Mouse (Mus musculus) kidney, embryonic 14.5 days (tissue): Measurements from ENCODE around the gene Cacnb2. TPM values are rescaled to one million over a fixed set of nuclear protein-coding genes. Genes with fewer than 3 reads are reported as not detected.

Experiments used
- ATAC-seq: fragments of 200-750 bp; cut with Nextera tagmentation; 2 replicates; pipeline ENCODE4 v1.8.0; 2017; ENCODE audit warnings: moderate number of reproducible peaks, mild to moderate bottlenecking, moderate TSS enrichment, moderate library complexity; ENCODE audit not compliant: low FRiP score, low TSS enrichment
- H3K27ac ChIP-seq: fragments of 300-500 bp; sonication (generic); 2 replicates; pipeline ENCODE4 v1.5.1; 2014; ENCODE audit warnings: low read depth, mild to moderate bottlenecking, low read length, moderate library complexity, mixed read lengths
- H3K27me3 ChIP-seq: fragments of 300-500 bp; sonication (generic); 2 replicates; pipeline ENCODE4 v1.6.1; 2014; ENCODE audit warnings: mild to moderate bottlenecking, low read length; ENCODE audit not compliant: control insufficient read depth, insufficient read depth
- H3K36me3 ChIP-seq: fragments of 300-500 bp; sonication (generic); 2 replicates; pipeline ENCODE4 v1.6.1; 2014; ENCODE audit warnings: low read length, mixed read lengths; ENCODE audit not compliant: control insufficient read depth, insufficient read depth
- H3K4me1 ChIP-seq: fragments of 300-500 bp; sonication (generic); 2 replicates; pipeline ENCODE4 v1.6.1; 2014; ENCODE audit warnings: low read length, mixed read lengths; ENCODE audit not compliant: control insufficient read depth, insufficient read depth
- H3K4me2 ChIP-seq: fragments of 300-500 bp; sonication (generic); replicated peaks from 2 replicates; pipeline ENCODE4 v1.6.1; 2014; ENCODE audit warnings: low read depth, mild to moderate bottlenecking, low read length
- H3K4me3 ChIP-seq: fragments of 300-500 bp; sonication (generic); 2 replicates; pipeline ENCODE4 v1.5.1; 2014; ENCODE audit warnings: mild to moderate bottlenecking, low read length
- H3K9ac ChIP-seq: fragments of 300-500 bp; sonication (generic); 2 replicates; pipeline ENCODE4 v1.6.1; 2014; ENCODE audit warnings: low read depth, mild to moderate bottlenecking, low read length, moderate library complexity
- H3K9me3 ChIP-seq: fragments of 300-500 bp; sonication (generic); 2 replicates; pipeline ENCODE4 v1.6.1; 2016; ENCODE audit warnings: low read length; ENCODE audit not compliant: control insufficient read depth
- WGBS: fragments of 180-500 bp; shearing (Covaris S2); extraction: QIAGEN DNeasy Blood & Tissue Kit; methylation state at CpG from one replicate; pipeline ENCODE4 v1.1.7; 2014; 5-methylcytosine and 5-hydroxymethylcytosine counted together
- polyA plus RNA-seq: library from polyadenylated mRNA; unstranded; fragments of >200 nt; fragmentation: Nextera tagmentation; extraction: Ambion mirVana; gene quantifications from 2 replicates; pipeline ENCODE4 v1.2.1, GENCODE M21; 2014

Cacnb2 gene
- polyA plus RNA-seq, 1 experiment from 2014 or later: 1.7 TPM

DNA sequence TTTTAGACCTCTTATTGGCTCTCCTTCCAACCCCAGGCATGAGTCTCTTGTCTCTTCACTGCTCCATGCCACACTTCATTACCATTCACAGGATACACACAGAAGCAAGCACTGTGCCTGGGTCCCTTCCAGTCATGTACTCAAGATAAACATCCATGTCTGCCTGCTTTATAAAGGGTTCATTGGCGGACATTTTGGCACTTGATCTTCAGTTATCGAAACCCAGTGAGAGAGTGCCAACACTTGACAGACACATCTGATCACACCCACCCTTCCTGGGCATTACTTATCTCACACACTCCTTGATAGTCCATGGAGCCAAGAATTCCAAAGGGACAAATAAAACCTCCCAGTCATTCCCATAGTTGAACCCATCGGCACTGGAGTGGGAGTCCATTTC, 327.0 kb downstream of the Cacnb2 start:
- ATAC-seq: no peak
- 96% methylated on average over 3 of the region's 3 CpGs for WGBS
- Histone ChIP-seq H3K4me2 (no peak overlapping the region), H3K4me1 (no peaks in the 10 kb centered on the region), H3K27me3 (no peaks in the 10 kb centered on the region), H3K9me3 (no peaks in the 10 kb centered on the region), H3K36me3 (no peaks in the 10 kb centered on the region), H3K9ac (no peak overlapping the region), H3K4me3 (no peak overlapping the region), H3K27ac (no peak overlapping the region)

DNA sequence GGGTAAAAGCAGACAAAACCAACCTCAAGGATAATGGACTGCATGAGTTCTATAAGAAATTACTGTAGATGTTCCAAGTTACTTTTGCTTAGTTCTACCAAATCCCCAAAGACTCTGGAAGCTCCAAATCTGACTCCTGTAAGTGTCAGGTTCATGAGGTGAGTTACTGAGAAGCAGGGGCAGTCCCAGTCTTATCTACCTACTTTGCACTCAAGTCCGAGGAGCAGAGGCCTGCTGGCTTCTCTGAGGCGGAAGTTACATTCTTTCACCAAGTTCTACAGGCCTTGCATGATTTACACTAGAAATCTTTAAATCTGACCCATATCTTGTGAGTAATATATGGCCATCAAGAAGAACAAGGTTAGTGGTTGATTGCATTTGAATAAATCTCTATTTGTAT, 329.1 kb downstream of the Cacnb2 start:
- H3K4me3 ChIP-seq: no peak overlapping the region
- ATAC-seq: no peak
- H3K27ac ChIP-seq: no peak overlapping the region
- no peaks in the 10 kb centered on the region for H3K27me3 ChIP-seq
- H3K36me3 ChIP-seq: no peaks in the 10 kb centered on the region
- H3K4me2 ChIP-seq: no peak overlapping the region
- H3K4me1 ChIP-seq: no peaks in the 10 kb centered on the region
- WGBS: 86% methylated on average over 2 of the region's 2 CpGs
- H3K9ac ChIP-seq: no peak overlapping the region
- no peaks in the 10 kb centered on the region for H3K9me3 ChIP-seq

DNA sequence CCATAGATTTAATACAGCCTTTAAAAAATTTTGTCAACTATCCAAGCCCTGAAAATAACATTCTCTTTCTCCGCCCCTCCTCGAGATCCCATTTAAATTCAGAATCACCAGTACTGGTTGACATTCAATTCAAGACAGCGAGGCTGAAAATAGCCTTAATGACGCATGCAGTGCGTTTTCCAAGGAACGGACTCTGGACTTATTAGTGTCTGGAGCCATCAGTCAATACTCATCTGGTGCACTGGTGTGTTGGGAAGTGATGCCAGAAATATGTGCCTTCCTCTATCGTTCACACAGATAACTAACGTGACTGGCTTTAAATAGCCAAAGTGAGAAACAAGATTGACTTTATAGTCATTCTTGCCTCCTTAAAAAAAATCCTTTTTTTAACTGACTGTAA, 333.6 kb downstream of the Cacnb2 start:
- no peak overlapping the region for H3K4me3 ChIP-seq
- H3K9ac ChIP-seq: no peak overlapping the region
- ATAC-seq: no peak
- H3K4me2 ChIP-seq: no peak overlapping the region
- H3K27me3 ChIP-seq: no peaks in the 10 kb centered on the region
- no peak overlapping the region for H3K27ac ChIP-seq
- H3K9me3 ChIP-seq: no peaks in the 10 kb centered on the region
- no peaks in the 10 kb centered on the region for H3K4me1 ChIP-seq
- 89% methylated on average over 8 of the region's 8 CpGs for WGBS
- H3K36me3 ChIP-seq: no peaks in the 10 kb centered on the region

DNA sequence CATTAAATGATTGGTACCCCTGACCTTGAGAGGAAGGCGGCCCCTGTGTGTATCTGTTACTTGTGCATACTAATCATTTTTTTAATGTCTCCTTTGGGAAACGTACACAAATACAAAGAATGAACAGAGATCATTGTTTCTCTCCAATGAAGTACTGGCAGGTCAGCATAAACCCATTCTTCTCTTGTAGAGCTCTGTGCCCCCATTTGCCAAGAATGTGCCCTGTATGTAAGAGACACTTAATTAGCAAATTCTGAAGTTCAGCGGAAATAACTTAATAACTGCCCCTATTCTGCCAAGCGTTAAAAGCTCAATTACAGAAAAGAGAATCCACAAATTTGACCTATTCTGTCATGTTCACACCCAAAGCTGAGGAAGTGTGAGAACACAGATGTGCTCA, 339.4 kb downstream of the Cacnb2 start:
- no peak overlapping the region for H3K27ac ChIP-seq
- H3K4me3 ChIP-seq: no peak overlapping the region
- ATAC-seq: no peak
- no peaks in the 10 kb centered on the region for H3K27me3 ChIP-seq
- 85% methylated on average over 4 of the region's 4 CpGs for WGBS
- no peaks in the 10 kb centered on the region for H3K4me1 ChIP-seq
- H3K9me3 ChIP-seq: no peaks in the 10 kb centered on the region
- no peak overlapping the region for H3K4me2 ChIP-seq
- no peaks in the 10 kb centered on the region for H3K36me3 ChIP-seq
- H3K9ac ChIP-seq: no peak overlapping the region

DNA sequence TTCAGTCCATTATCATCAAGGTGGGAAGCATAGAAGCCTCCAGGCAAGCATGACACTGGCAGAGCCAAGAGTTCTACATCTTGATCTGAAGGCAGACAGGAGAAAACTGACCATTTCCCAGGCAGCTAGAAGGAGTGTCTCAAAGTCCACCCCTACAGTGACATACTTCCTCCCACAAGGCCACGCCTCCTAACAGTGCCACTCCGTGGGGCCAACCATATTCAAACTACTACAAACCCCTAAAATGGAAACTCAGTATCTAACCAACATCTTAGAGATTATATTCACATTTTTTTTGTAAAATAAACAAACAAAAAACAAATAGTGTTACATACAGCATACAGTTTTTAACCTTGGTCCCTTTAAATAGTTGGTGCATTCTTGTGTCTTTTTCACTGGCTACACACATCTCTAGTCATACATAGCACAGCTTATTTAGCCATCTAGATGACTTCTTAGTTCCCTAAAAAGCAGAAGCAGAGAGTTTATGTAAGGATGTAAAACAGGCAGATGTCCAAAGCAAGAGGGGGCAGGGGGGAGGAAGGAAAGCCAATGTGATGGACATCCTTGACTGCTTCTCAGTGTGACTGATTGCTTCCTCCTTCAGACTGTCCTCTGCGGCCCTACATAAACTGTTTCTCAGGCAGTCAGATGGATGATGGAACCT, 340.9 kb downstream of the Cacnb2 start:
- no peaks in the 10 kb centered on the region for H3K9me3 ChIP-seq
- no peaks in the 10 kb centered on the region for H3K27me3 ChIP-seq
- H3K27ac ChIP-seq: no peak overlapping the region
- H3K36me3 ChIP-seq: no peaks in the 10 kb centered on the region
- H3K4me1 ChIP-seq: no peaks in the 10 kb centered on the region
- no peak for ATAC-seq
- H3K9ac ChIP-seq: no peak overlapping the region
- no peak overlapping the region for H3K4me2 ChIP-seq
- 60% methylated on average over 3 of the region's 3 CpGs for WGBS
- H3K4me3 ChIP-seq: no peak overlapping the region

DNA sequence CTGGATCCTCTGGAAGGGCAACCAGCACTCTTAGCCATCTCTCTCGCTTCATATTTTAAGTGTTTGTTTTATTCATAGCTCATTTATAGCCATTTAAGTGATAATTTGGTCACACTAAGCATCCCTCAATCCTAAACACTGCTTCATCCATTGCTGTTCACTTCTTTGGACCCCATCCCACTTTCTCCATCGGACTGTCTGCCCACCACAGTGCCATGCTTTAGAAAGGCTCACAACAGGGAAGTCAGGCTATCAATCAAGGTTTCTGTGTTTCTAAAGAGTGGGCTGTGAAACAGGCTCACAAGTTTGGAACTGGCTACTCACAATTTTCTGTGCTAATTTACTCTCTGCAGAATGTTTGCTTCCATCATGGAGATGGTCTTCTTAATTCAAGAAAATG, 350.2 kb downstream of the Cacnb2 start:
- no peak for ATAC-seq
- Histone ChIP-seq H3K27ac (no peak overlapping the region), H3K9ac (no peak overlapping the region), H3K4me1 (no peaks in the 10 kb centered on the region), H3K4me2 (no peak overlapping the region), H3K4me3 (no peak overlapping the region), H3K9me3 (no peaks in the 10 kb centered on the region), H3K36me3 (no peaks in the 10 kb centered on the region), H3K27me3 (no peaks in the 10 kb centered on the region)
- WGBS: 75% methylated on average over 2 of the region's 2 CpGs

DNA sequence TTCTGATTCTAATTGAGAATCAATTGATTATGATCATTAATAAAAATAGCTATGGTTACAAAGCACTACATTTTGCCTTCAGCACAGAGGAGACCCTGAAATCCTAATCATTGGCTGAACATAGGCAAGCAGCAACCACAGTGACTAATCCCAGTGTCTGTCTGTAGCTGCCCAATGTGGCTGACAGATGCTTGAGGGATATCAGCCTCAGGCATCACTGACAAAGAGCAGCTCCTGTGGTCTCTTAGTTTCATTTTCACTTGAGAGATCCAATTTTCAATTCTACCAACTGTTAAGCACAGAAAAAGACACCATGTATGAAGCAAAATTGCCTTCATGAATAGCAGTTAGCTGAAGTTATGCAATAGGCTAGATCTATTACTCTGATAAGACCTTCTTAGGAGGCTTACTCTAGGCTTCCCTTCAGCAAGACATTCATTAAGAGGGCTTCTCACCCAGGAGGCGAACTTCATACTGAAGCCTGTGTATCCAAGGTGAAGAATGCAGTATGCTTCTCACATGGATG, 358.1 kb downstream of the Cacnb2 start:
- ATAC-seq: no peak
- Histone ChIP-seq H3K4me1 (no peaks in the 10 kb centered on the region), H3K4me3 (no peak overlapping the region), H3K4me2 (no peak overlapping the region), H3K27ac (no peak overlapping the region), H3K27me3 (no peaks in the 10 kb centered on the region), H3K9me3 (no peaks in the 10 kb centered on the region), H3K36me3 (no peaks in the 10 kb centered on the region), H3K9ac (no peak overlapping the region)
- WGBS: 50% methylated on average over 1 of the region's 1 CpGs

DNA sequence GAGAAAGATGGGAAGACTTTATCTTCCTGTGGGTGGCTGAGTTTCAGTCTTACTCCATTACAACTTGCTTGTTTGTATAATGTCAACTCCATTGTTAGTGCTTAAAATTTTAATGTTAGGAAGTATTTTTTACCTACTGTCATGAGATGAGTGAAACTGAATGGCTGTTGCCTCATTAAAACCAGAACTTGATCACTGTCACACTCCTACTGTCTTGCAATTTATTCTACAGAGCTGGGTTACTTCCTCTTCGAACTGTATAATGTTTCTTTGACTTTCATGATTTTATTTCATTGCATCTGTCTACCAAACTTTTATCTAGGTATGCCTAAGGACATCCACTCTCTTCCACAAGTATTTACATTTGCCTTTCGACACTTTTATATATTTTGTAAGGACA, 358.6 kb downstream of the Cacnb2 start:
- Histone ChIP-seq H3K4me3 (no peak overlapping the region), H3K9ac (no peak overlapping the region), H3K27me3 (no peaks in the 10 kb centered on the region), H3K4me2 (no peak overlapping the region), H3K36me3 (no peaks in the 10 kb centered on the region), H3K27ac (no peak overlapping the region), H3K9me3 (no peaks in the 10 kb centered on the region), H3K4me1 (no peaks in the 10 kb centered on the region)
- no peak for ATAC-seq
- WGBS: 79% methylated on average over 2 of the region's 2 CpGs

DNA sequence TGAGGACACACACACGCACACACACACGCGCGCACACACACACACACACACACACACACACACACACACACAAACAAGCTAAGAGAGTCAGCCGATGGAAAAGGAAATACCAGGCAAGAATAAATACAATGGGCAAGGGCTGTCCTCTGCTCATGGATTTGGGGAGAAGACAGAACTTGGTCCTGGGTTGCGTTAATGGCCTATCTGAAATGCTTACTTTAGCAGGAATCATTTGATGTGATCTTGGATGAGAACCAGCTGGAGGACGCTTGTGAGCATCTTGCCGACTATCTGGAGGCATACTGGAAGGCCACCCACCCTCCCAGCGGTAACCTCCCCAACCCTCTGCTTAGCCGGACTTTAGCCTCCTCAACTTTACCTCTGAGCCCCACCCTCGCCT, 381.1 kb downstream of the Cacnb2 start:
- H3K27me3 ChIP-seq: no peaks in the 10 kb centered on the region
- H3K9ac ChIP-seq: no peak overlapping the region
- H3K4me1 ChIP-seq: no peaks in the 10 kb centered on the region
- no peak overlapping the region for H3K27ac ChIP-seq
- 84% methylated on average over 11 of the region's 11 CpGs for WGBS
- no peak overlapping the region for H3K4me2 ChIP-seq
- H3K9me3 ChIP-seq: no peaks in the 10 kb centered on the region
- no peak for ATAC-seq
- no peak overlapping the region for H3K4me3 ChIP-seq
- no peaks in the 10 kb centered on the region; the same call in 1 of the 2 replicates for H3K36me3 ChIP-seq
